Mouse (Mus musculus): ENCODE measurements at regions not wholly inside any gene's neighbourhood (a gene's known extent, or its start where the extent isn't known, plus 50 kb on each side); places are given as distances from the start of the nearest gene placed in this dataset.

- no peak for DNase-seq
These were observed 208.4 kb upstream of the Gpr101 start for GRCm38 (mm10) chrX:57711914-57712313.

DNA sequence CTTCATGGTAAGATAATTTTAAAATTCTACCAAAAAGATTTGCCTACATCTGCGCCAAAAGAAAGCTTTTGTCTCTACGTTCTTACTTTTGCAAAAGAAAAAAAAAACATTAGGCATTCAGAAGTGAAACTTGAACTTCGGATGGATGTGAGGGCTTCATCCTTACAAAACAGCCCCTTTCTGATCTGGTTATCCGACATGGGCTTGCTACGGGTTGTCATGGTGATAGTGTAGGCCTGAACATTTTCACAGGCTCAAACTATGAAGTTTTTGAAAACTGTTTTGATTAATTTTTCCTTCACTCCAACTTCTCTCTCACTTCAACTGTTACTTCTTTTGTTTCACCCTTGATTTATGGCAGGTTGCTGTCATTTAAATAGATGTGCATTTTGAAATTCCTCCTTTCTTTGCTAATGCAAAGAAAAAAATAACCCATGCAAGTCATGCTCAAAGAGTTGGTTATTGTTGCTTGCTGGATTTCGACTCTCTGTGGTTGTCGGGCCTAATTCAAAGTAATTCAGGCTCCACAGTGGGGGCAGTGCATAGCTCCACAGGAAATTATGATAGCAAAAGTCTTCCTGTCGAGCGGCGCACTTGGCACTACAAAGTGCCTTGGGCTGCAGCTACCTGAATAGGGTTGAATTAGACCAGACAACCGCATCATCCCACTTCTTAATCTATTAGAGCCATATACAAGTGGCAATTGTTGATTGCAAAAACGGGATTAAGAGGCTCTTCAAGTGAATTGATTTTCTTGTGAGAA is 205.7 kb upstream of the Gpr101 start:
- DNase-seq = no peak

GRCm38 (mm10) chrX:57708501-57708900 is 204.9 kb upstream of the Gpr101 start:
- DNase-seq = no peak

GRCm38 (mm10) chrX:57707932-57708331 is 204.4 kb upstream of the Gpr101 start:
- DNase-seq = no peak

- DNase-seq = no peak
These were observed 203.2 kb upstream of the Gpr101 start for GRCm38 (mm10) chrX:57706683-57707308.

DNA sequence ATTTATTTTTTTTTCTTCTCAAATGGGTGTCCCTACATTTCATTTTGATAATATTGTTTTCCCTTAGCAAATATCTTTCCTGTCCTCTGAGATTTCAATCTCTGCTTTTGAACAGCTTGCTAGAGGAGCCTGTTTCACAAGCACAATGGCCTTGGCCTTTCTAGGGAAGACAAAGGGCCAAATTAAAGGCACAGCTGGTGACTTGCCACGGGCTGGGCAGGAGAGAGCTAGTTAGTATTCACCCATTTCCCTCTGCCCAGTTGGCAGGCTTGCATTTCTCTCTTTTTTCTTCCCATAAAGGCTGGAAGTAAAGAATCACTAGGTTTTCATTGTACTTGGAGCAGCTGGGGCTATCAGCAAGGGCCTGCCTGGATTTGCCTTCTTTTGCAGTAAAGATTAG is 188.9 kb upstream of the Gpr101 start:
- no peak for DNase-seq

- no peak for DNase-seq
These were observed 173.2 kb upstream of the Gpr101 start for GRCm38 (mm10) chrX:57676764-57677163.

DNA sequence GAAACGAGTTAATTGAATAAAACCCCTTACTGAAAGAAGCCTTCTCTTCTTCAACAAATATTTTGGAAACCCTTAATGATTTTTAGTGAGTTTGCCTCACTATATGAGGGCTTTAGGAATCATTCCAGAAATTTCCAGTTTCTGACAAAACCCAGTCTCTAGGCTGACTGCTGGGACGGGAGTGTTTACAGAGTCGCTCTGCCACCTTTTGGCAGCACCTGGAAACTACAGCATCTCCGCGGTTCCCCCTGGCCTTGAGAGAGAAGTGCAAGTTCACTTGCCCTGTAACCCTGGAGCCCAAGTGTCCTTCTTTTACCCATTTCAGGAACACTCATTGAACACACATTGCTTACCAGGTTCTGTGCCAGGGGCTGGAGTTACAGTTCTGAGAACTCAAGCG is 171.4 kb upstream of the Gpr101 start:
- DNase-seq = no peak

DNA sequence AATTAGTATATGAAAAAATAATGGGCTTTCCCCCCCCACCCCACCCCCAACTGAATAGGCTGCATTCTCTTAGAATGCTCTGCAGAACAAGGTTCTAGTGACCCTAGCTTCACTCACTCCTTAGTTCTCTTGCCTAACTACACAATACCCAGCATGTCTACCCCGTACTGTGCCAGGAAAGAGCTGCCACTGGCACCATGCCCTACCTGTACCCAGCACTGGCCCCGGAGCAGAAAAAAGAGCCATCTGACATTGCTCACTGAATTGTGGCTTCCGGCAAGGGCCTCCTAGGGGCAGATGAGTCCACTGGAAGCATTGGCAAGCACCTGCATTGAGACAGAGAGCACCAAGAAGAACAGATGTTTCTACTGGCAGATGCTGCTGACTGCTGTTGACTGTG is 156.0 kb upstream of the Gpr101 start:
- peak; percentile 10 for DNase-seq

DNA sequence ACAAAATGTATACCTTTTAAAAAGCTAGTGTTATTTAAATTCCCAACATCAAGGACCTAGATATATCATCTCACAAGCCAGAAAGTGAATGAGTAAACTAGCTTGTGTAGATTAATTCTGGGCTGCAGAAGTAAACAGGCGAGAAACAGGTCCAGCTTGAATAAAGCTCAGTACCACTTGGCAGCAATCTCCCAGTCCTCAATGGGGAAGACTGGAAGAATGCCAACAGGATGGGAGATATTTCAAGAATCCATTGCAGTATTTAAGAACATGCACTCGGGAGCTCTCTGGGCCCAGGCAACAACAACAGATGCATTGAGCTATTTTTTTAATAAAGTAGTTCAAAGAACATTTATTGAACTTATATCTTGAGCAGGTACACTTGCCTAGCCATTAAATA is 152.5 kb upstream of the Gpr101 start:
- DNase-seq = peak; percentile 16

GRCm38 (mm10) chrX:57655483-57655882 is 151.9 kb upstream of the Gpr101 start:
- DNase-seq = no peak
